In the genomic region with DNA sequence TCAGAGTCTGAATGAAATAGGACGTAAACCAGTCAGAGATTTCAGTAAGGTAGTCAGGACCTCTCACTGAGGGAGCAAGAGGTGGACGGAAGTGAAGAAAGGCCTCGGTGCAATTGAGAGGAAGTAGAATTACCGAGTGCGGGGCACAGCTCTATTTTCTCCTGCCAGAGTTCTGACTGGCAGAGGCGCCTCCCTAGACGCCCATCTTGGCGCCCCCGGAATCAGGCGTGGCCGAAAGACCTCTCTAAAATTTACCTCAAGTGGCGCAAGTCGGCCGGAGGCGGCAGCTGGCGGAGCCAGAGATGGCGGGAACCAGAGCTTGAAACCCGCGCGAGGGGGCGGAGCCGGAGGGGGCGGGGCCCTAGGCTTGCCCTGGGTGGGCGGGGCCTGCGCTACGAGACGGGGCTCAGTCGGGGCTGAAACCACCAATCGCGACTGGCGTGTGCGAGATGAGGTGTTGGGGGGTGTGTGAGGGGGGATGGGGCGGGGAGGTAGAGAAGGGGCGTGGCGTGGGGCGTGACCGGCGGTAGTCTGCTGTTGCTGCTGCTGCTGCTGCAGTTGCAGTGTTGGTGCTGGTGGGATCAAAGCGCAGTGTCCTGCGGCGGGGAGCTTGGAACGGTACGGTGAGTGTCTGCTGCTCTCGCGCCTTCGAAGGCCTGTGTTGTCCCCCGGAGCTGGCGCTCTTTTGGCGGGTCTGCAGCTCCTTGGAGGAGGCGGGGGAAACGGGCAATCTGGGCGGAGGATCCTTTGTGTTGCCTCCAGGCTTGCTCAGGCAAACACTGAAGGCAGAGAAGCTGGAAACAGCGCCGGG, we compare ENCODE assay signal across 7 mouse cellular contexts. TPM values are rescaled to one million over a fixed set of nuclear protein-coding genes. Genes with fewer than 3 reads are reported as not detected.
A peak's percentile ranks its signal among the peaks of the same experiment; 100 is the strongest.
DNase-seq lines count a peak whose midpoint lies in the region; ATAC-seq lines count a peak whose summit lies in the region.

Gene Primpol (minus strand): TSS at position 334 of the 811 bp plus-strand sequence.
Gene Casp3 (plus strand): TSS at position 413 of the 811 bp plus-strand sequence.

- no peaks in the 10 kb centered on the region for H3K9me3 ChIP-seq in embryonic facial prominence, embryonic 10.5 days
- H3K9me3 ChIP-seq in limb, embryonic 10.5 days (replicated peaks), result no peaks in the 10 kb centered on the region
- H3K9me3 ChIP-seq in midbrain, embryonic 13.5 days, result no peaks in the 10 kb centered on the region

- peak; percentile 99 for DNase-seq in adrenal gland, postnatal 10 days
- peak; percentile 99 for DNase-seq in embryonic facial prominence, embryonic 10.5 days (ENCODE audit: low spot score)
- peak; percentile 33 for DNase-seq in gonadal fat pad, adult 2 months (ENCODE audit: low read depth)
- DNase-seq in kidney, adult 11 months, result peak; percentile 94
- DNase-seq in limb, embryonic 10.5 days (ENCODE audit: low spot score), result peak; percentile 99
- DNase-seq in spleen, adult 12 weeks (ENCODE audit: low spot score), result peak; percentile 97

- H3K4me1 ChIP-seq in embryonic facial prominence, embryonic 10.5 days, result peaks cover 38% of the 10 kb centered on the region
- H3K4me1 ChIP-seq in limb, embryonic 10.5 days, result peaks cover 33% of the 10 kb centered on the region
- peaks cover 29% of the 10 kb centered on the region for H3K4me1 ChIP-seq in midbrain, embryonic 13.5 days (replicated peaks)

- H3K4me2 ChIP-seq in midbrain, embryonic 13.5 days (replicated peaks), result peak within 1 kb of the TSS; percentile 83

- ATAC-seq in midbrain, embryonic 13.5 days, result peak; percentile 98

- H3K9ac ChIP-seq in midbrain, embryonic 13.5 days (replicated peaks), result peak within 1 kb of the TSS; percentile 93

- 0 out of 2 replicates have a peak, but pooled peaks cover 3% of the 10 kb centered on the region for H3K36me3 ChIP-seq in embryonic facial prominence, embryonic 10.5 days (replicated peaks)
- peaks cover 7% of the 10 kb centered on the region; the same call in 1 of the 2 replicates for H3K36me3 ChIP-seq in limb, embryonic 10.5 days
- H3K36me3 ChIP-seq in midbrain, embryonic 13.5 days, result no peaks in the 10 kb centered on the region

- H3K27ac ChIP-seq in embryonic facial prominence, embryonic 10.5 days (replicated peaks), result peak within 1 kb of the TSS; percentile 96
- peak within 1 kb of the TSS; percentile 94 for H3K27ac ChIP-seq in limb, embryonic 10.5 days
- H3K27ac ChIP-seq in midbrain, embryonic 13.5 days, result peak within 1 kb of the TSS; percentile 93

- peak within 1 kb of the TSS; percentile 80 for H3K4me3 ChIP-seq in embryonic facial prominence, embryonic 10.5 days
- peak within 1 kb of the TSS; percentile 77 for H3K4me3 ChIP-seq in limb, embryonic 10.5 days
- H3K4me3 ChIP-seq in midbrain, embryonic 13.5 days (replicated peaks), result peak within 1 kb of the TSS; percentile 81

- under 1% methylated on average over 54 of the region's 54 CpGs for WGBS in embryonic facial prominence, embryonic 10.5 days
- WGBS in limb, embryonic 10.5 days, result 2% methylated on average over 54 of the region's 54 CpGs
- WGBS in midbrain, embryonic 13.5 days, result 1% methylated on average over 49 of the region's 54 CpGs

- H3K27me3 ChIP-seq in embryonic facial prominence, embryonic 10.5 days (replicated peaks; ENCODE audit: low read depth, poor library complexity, severe bottlenecking), result no peaks in the 10 kb centered on the region
- H3K27me3 ChIP-seq in limb, embryonic 10.5 days (ENCODE audit: low read depth, poor library complexity, severe bottlenecking), result no peaks in the 10 kb centered on the region
- H3K27me3 ChIP-seq in midbrain, embryonic 13.5 days, result no peaks in the 10 kb centered on the region

RNA-seq across cellular contexts. Expression of gene Primpol, which starts in this region (rescaled TPM):
- total RNA-seq in adrenal gland, postnatal 10 days (2021), result 10 to 100 TPM; 12.0 to 17.4 TPM
- polyA plus RNA-seq in embryonic facial prominence, embryonic 10.5 days (2016; fragmentation: Nextera tagmentation; extraction: Ambion mirVana), result 8.3 and 10.0 TPM in 2 replicates
- 2.5 and 3.8 TPM in 2 replicates for polyA plus RNA-seq in gonadal fat pad, adult 2 months (2012; rRNA removed)
- 8.9 and 11.4 TPM in 2 replicates for polyA plus RNA-seq in limb, embryonic 10.5 days (2016; fragmentation: Nextera tagmentation; extraction: Ambion mirVana)
- polyA plus RNA-seq in midbrain, embryonic 13.5 days (2015; fragmentation: Nextera tagmentation; extraction: Ambion mirVana), result 9.2 and 9.3 TPM in 2 replicates

RNA-seq across cellular contexts. Expression of gene Casp3, which starts in this region (rescaled TPM):
- 10 to 100 TPM; 18.0 to 21.8 TPM for total RNA-seq in adrenal gland, postnatal 10 days (2021)
- 139 and 149 TPM in 2 replicates for polyA plus RNA-seq in embryonic facial prominence, embryonic 10.5 days (2016; fragmentation: Nextera tagmentation; extraction: Ambion mirVana)
- 7.7 and 8.3 TPM in 2 replicates for polyA plus RNA-seq in gonadal fat pad, adult 2 months (2012; rRNA removed)
- 128 and 145 TPM in 2 replicates for polyA plus RNA-seq in limb, embryonic 10.5 days (2016; fragmentation: Nextera tagmentation; extraction: Ambion mirVana)
- polyA plus RNA-seq in midbrain, embryonic 13.5 days (2015; fragmentation: Nextera tagmentation; extraction: Ambion mirVana), result 204 and 216 TPM in 2 replicates

Comparison
In these comparisons a context has a peak if more than half of its experiments do, and no peak if none do; other contexts are left out.
1. Peak in every context shown above with its lines: DNase-seq, ATAC-seq, H3K4me3 ChIP-seq and H3K27ac ChIP-seq.
2. RNA of gene Casp3 (polyA plus RNA-seq): 204 to 216 TPM in midbrain, embryonic 13.5 days, 139 to 149 TPM in embryonic facial prominence, embryonic 10.5 days and 128 to 145 TPM in limb, embryonic 10.5 days; 7.7 to 8.3 TPM in gonadal fat pad, adult 2 months; every median in the first group is over 10 times any median in the second.
3. DNase-seq: peak in every context shown above with its lines; median percentile 99 in adrenal gland, postnatal 10 days; 99 in embryonic facial prominence, embryonic 10.5 days; 99 in limb, embryonic 10.5 days; 97 in spleen, adult 12 weeks; 94 in kidney, adult 11 months; 33 in gonadal fat pad, adult 2 months.